Comparison of ENCODE assay signal across 21 mouse cellular contexts in genomic region chr6:110690954-110691353, GRCm38 (mm10). TPM values are rescaled to one million over a fixed set of nuclear protein-coding genes. Genes with fewer than 3 reads are reported as not detected.
DNase-seq lines count a peak whose midpoint lies in the region; TF ChIP-seq lines count a peak whose summit lies in the region.
"Had no signal": no experiment of that assay in that cellular context is flagged by ENCODE, and none has a peak within 500 bp of the region (broad histone marks: within the 10 kb centered on the region; RNA-seq: fewer than 3 reads in every experiment).

No protein-coding gene starts in this region.

- TF ChIP-seq CTCF in layer of hippocampus, adult 2 months (conservative IDR thresholded peaks at IDR 0.05), result no peak

- no peak overlapping the region for H3K4me3 ChIP-seq in layer of hippocampus, adult 2 months
- H3K4me3 ChIP-seq: embryonic facial prominence, embryonic 13.5 days; forebrain, embryonic 12.5 days; heart, embryonic 10.5 days; hindbrain, embryonic 12.5 days had no signal

- peak; percentile 1 for DNase-seq in adrenal gland, adult 2 months
- DNase-seq in adrenal gland, postnatal 25 days, result no peak
- no peak for DNase-seq in layer of hippocampus, adult 2 months (ENCODE audit: low spot score in 2 of 2)
- DNase-seq in layer of hippocampus, postnatal 25 days (ENCODE audit: extremely low spot score in 1 of 2, low spot score in 1 of 2), result no peak
- DNase-seq in right cerebral cortex, adult 18-20 months, result peak; percentile 25
- no peak for DNase-seq in right cerebral cortex, postnatal 25 days
- no peak for DNase-seq in cerebellum, adult 9-10 months
- DNase-seq: adrenal gland, postnatal 14 days; B cell, adult 2 months; cerebellum, adult 2 months; cerebellum, postnatal 14 days; gastrocnemius, postnatal 10 days; heart, adult 18-20 months; heart, postnatal 10 days; heart, postnatal 4 days had no signal

- H3K27ac ChIP-seq in layer of hippocampus, adult 2 months, result peak overlapping the region; percentile 81
- H3K27ac ChIP-seq: embryonic facial prominence, embryonic 13.5 days; forebrain, embryonic 12.5 days; heart, embryonic 10.5 days; hindbrain, embryonic 12.5 days had no signal

RNA-seq across cellular contexts. Expression of gene Grm7, which starts 45.6 kb away (rescaled TPM):
- 1 to 10 TPM; 1.2 to 1.3 TPM for total RNA-seq in adrenal gland, adult 2 months (2021)
- polyA plus RNA-seq in adrenal gland, adult 2 months (2012; rRNA removed), result 0.42 and 0.64 TPM in 2 replicates
- total RNA-seq in adrenal gland, postnatal 25 days (2021), result 1.1 and 1.4 TPM in 2 replicates
- 10 to 100 TPM; 77.4 to 81.9 TPM for total RNA-seq in layer of hippocampus, adult 2 months (2021)
- total RNA-seq in layer of hippocampus, postnatal 25 days (2021), result 10 to 100 TPM; 63.2 to 77.9 TPM
- polyA plus RNA-seq: CD4-positive, CD25-positive, alpha-beta regulatory T cell, adult 4 months; G1E had no signal

Comparison
In these comparisons a context has a peak if more than half of its experiments do, and no peak if none do; other contexts are left out.
1. DNase-seq: peak in adrenal gland, adult 2 months (single experiment) and right cerebral cortex, adult 18-20 months (single experiment); none in adrenal gland, postnatal 25 days (single experiment), layer of hippocampus, adult 2 months (0 of 2), layer of hippocampus, postnatal 25 days (0 of 2), right cerebral cortex, postnatal 25 days (single experiment) and cerebellum, adult 9-10 months (single experiment).
2. RNA of gene Grm7, which starts 45.6 kb away (total RNA-seq): 77.4 to 81.9 TPM in layer of hippocampus, adult 2 months and 63.2 to 77.9 TPM in layer of hippocampus, postnatal 25 days; 1.2 to 1.3 TPM in adrenal gland, adult 2 months and 1.1 to 1.4 TPM in adrenal gland, postnatal 25 days; every median in the first group is over 10 times any median in the second.